ENCODE assay signal across 24 mouse cellular contexts in genomic region chr12:28694776-28695175, GRCm38 (mm10). TPM values are rescaled to one million over a fixed set of nuclear protein-coding genes. Genes with fewer than 3 reads are reported as not detected.
DNase-seq lines count a peak whose midpoint lies in the region; ATAC-seq and TF ChIP-seq lines count a peak whose summit lies in the region.
"Had no signal": no experiment of that assay in that cellular context is flagged by ENCODE, and none has a peak within 500 bp of the region (broad histone marks: within the 10 kb centered on the region; RNA-seq: fewer than 3 reads in every experiment).

No protein-coding gene starts in this region.

- H3K4me2 ChIP-seq in heart, embryonic 13.5 days: no peak overlapping the region
- no peak overlapping the region for H3K4me2 ChIP-seq in heart, embryonic 12.5 days
- no peak overlapping the region for H3K4me2 ChIP-seq in stomach, postnatal 0 days (replicated peaks; ENCODE audit: low read depth)
- H3K4me2 ChIP-seq: embryonic facial prominence, embryonic 13.5 days; heart, embryonic 15.5 days; kidney, embryonic 15.5 days; limb, embryonic 15.5 days; liver, embryonic 13.5 days; midbrain, embryonic 12.5 days; neural tube, embryonic 12.5 days had no signal

- TF ChIP-seq CTCF in cerebellum, adult 2 months (IDR thresholded peaks at IDR 0.05; ENCODE audit: borderline replicate concordance, insufficient read depth, low read depth, low read length): no peak
- no peak for TF ChIP-seq CTCF in stomach, postnatal 0 days (IDR thresholded peaks at IDR 0.05; ENCODE audit: low read depth)

- DNase-seq in brain, adult 2 months (ENCODE audit: low read depth, low spot score): peak; percentile 73
- peak; percentile 53 to 66 for DNase-seq in cerebellum, adult 2 months
- peak; percentile 36 to 45 for DNase-seq in cerebellum, postnatal 36 days
- DNase-seq in stomach, postnatal 0 days (ENCODE audit: low spot score): no peak
- DNase-seq in adrenal gland, adult 18-20 months (ENCODE audit: low spot score in 2 of 2): no peak
- DNase-seq: gastrocnemius, postnatal 10 days; liver, embryonic 13.5 days; right cerebral cortex, adult 18-20 months; thymus, adult 2 months; thymus, postnatal 36 days had no signal

- 67% methylated on average over 7 of the region's 7 CpGs for WGBS in heart, embryonic 13.5 days
- WGBS in heart, embryonic 12.5 days: 73% methylated on average over 7 of the region's 7 CpGs
- 24% methylated on average over 7 of the region's 7 CpGs for WGBS in cerebellum, adult 2 months
- WGBS in stomach, postnatal 0 days: 90% methylated on average over 7 of the region's 7 CpGs

- no peak overlapping the region for H3K4me3 ChIP-seq in heart, embryonic 13.5 days
- H3K4me3 ChIP-seq in heart, embryonic 12.5 days: no peak overlapping the region
- H3K4me3 ChIP-seq in cerebellum, adult 2 months (replicated peaks; ENCODE audit: insufficient read depth, low read depth, low read length): no peak overlapping the region
- no peak overlapping the region for H3K4me3 ChIP-seq in stomach, postnatal 0 days (ENCODE audit: low read depth, low read length)
- H3K4me3 ChIP-seq: embryonic facial prominence, embryonic 13.5 days; forebrain, embryonic 10.5 days; heart, embryonic 15.5 days; kidney, embryonic 15.5 days; limb, embryonic 10.5 days; limb, embryonic 15.5 days; liver, embryonic 13.5 days; midbrain, embryonic 12.5 days; myocyte; neural tube, embryonic 12.5 days had no signal

- no peak for TF ChIP-seq POLR2A in cerebellum, adult 2 months (IDR thresholded peaks at IDR 0.05; ENCODE audit: borderline replicate concordance, insufficient read depth, low read length)

- TF ChIP-seq EP300 in stomach, postnatal 0 days (optimal IDR thresholded peaks at IDR 0.05): no peak

- H3K4me1 ChIP-seq in heart, embryonic 13.5 days: peaks cover 18% of the 10 kb centered on the region
- peaks cover 22% of the 10 kb centered on the region for H3K4me1 ChIP-seq in heart, embryonic 12.5 days (replicated peaks)
- peaks cover 16% of the 10 kb centered on the region for H3K4me1 ChIP-seq in cerebellum, adult 2 months (ENCODE audit: control insufficient read depth, insufficient read depth, low read length)
- H3K4me1 ChIP-seq in stomach, postnatal 0 days (replicated peaks; ENCODE audit: control insufficient read depth, insufficient read depth): no peaks in the 10 kb centered on the region
- H3K4me1 ChIP-seq: embryonic facial prominence, embryonic 13.5 days; neural tube, embryonic 12.5 days had no signal

- H3K27me3 ChIP-seq in heart, embryonic 13.5 days (replicated peaks): 0 out of 2 replicates have a peak, but pooled peaks cover 2% of the 10 kb centered on the region
- H3K27me3 ChIP-seq in heart, embryonic 12.5 days (replicated peaks): 0 out of 2 replicates have a peak, but pooled peaks cover 4% of the 10 kb centered on the region
- no peaks in the 10 kb centered on the region for H3K27me3 ChIP-seq in cerebellum, adult 2 months (ENCODE audit: control insufficient read depth, insufficient read depth, low read length)
- no peaks in the 10 kb centered on the region for H3K27me3 ChIP-seq in stomach, postnatal 0 days (ENCODE audit: control insufficient read depth, insufficient read depth, low read length)
- H3K27me3 ChIP-seq: embryonic facial prominence, embryonic 13.5 days; heart, embryonic 15.5 days; kidney, embryonic 15.5 days; limb, embryonic 15.5 days; liver, embryonic 13.5 days; midbrain, embryonic 12.5 days; neural tube, embryonic 12.5 days had no signal

- H3K9me3 ChIP-seq in heart, embryonic 13.5 days: no peaks in the 10 kb centered on the region
- no peaks in the 10 kb centered on the region for H3K9me3 ChIP-seq in heart, embryonic 12.5 days (replicated peaks)
- H3K9me3 ChIP-seq in stomach, postnatal 0 days (ENCODE audit: control insufficient read depth, low read length): no peaks in the 10 kb centered on the region
- H3K9me3 ChIP-seq: embryonic facial prominence, embryonic 13.5 days; forebrain, embryonic 10.5 days; heart, embryonic 15.5 days; kidney, embryonic 15.5 days; limb, embryonic 10.5 days; limb, embryonic 15.5 days; liver, embryonic 13.5 days; midbrain, embryonic 12.5 days; neural tube, embryonic 12.5 days had no signal

- H3K36me3 ChIP-seq in heart, embryonic 13.5 days: peaks cover 52% of the 10 kb centered on the region
- H3K36me3 ChIP-seq in heart, embryonic 12.5 days: peaks cover 40% of the 10 kb centered on the region
- peaks cover 9% of the 10 kb centered on the region for H3K36me3 ChIP-seq in stomach, postnatal 0 days (ENCODE audit: control insufficient read depth, insufficient read depth, low read length)

- no peak for ATAC-seq in heart, embryonic 13.5 days (ENCODE audit: extremely low read depth, insufficient number of reproducible peaks, low FRiP score, low TSS enrichment)
- no peak for ATAC-seq in heart, embryonic 12.5 days (ENCODE audit: insufficient number of reproducible peaks, low FRiP score)
- ATAC-seq in stomach, postnatal 0 days (ENCODE audit: low FRiP score, low TSS enrichment): no peak
- ATAC-seq: CD4-positive, CD25-positive, alpha-beta regulatory T cell, adult 4 months; forebrain, embryonic 16.5 days; hindbrain, embryonic 16.5 days had no signal

- 0 out of 2 replicates have a peak overlapping the region, but pooled peaks have one; percentile 3 for H3K27ac ChIP-seq in heart, embryonic 13.5 days (replicated peaks)
- no peak overlapping the region for H3K27ac ChIP-seq in heart, embryonic 12.5 days (ENCODE audit: poor library complexity, severe bottlenecking)
- H3K27ac ChIP-seq in cerebellum, adult 2 months (ENCODE audit: insufficient read depth, low read length): peak overlapping the region; percentile 0; the same call in 1 of the 2 replicates
- H3K27ac ChIP-seq in stomach, postnatal 0 days (replicated peaks): no peak overlapping the region
- H3K27ac ChIP-seq: embryonic facial prominence, embryonic 13.5 days; forebrain, embryonic 10.5 days; heart, embryonic 15.5 days; kidney, embryonic 15.5 days; limb, embryonic 10.5 days; limb, embryonic 15.5 days; liver, embryonic 13.5 days; midbrain, embryonic 12.5 days; neural tube, embryonic 12.5 days had no signal

- no peak overlapping the region for H3K9ac ChIP-seq in heart, embryonic 13.5 days
- no peak overlapping the region for H3K9ac ChIP-seq in heart, embryonic 12.5 days
- H3K9ac ChIP-seq in stomach, postnatal 0 days (ENCODE audit: low read length): no peak overlapping the region
- H3K9ac ChIP-seq: heart, embryonic 15.5 days; kidney, embryonic 15.5 days; limb, embryonic 15.5 days; liver, embryonic 13.5 days; midbrain, embryonic 12.5 days; neural tube, embryonic 12.5 days had no signal

RNA-seq across cellular contexts. Expression of gene Adi1, which starts 19.7 kb away (rescaled TPM):
- 44.3 TPM in 2 replicates for polyA plus RNA-seq in heart, embryonic 13.5 days (2015; fragmentation: Nextera tagmentation; extraction: Ambion mirVana)
- polyA plus RNA-seq in heart, embryonic 12.5 days (2016; fragmentation: Nextera tagmentation; extraction: Ambion mirVana): 42.2 and 43.3 TPM in 2 replicates
- 60.5 and 67.3 TPM in 2 replicates for polyA plus RNA-seq in cerebellum, adult 2 months (2012; rRNA removed)
- 50.9 and 55.2 TPM in 2 replicates for polyA plus RNA-seq in stomach, postnatal 0 days (2015; fragmentation: Nextera tagmentation; extraction: Ambion mirVana)
- total RNA-seq in adrenal gland, adult 18-20 months (2021): 10 to 100 TPM; 74.0 to 89.9 TPM

RNA-seq across cellular contexts. Expression of gene Rnaseh1, which starts 45.4 kb away (rescaled TPM):
- 19.0 and 19.6 TPM in 2 replicates for polyA plus RNA-seq in heart, embryonic 13.5 days (2015; fragmentation: Nextera tagmentation; extraction: Ambion mirVana)
- 17.8 and 18.1 TPM in 2 replicates for polyA plus RNA-seq in heart, embryonic 12.5 days (2016; fragmentation: Nextera tagmentation; extraction: Ambion mirVana)
- polyA plus RNA-seq in cerebellum, adult 2 months (2012; rRNA removed): 17.5 and 19.6 TPM in 2 replicates
- polyA plus RNA-seq in stomach, postnatal 0 days (2015; fragmentation: Nextera tagmentation; extraction: Ambion mirVana): 17.2 and 18.1 TPM in 2 replicates
- total RNA-seq in adrenal gland, adult 18-20 months (2021): 10 to 100 TPM; 13.3 to 14.2 TPM

RNA-seq across cellular contexts. Expression of gene Trappc12, which starts 55.5 kb away (rescaled TPM):
- 29.5 and 30.5 TPM in 2 replicates for polyA plus RNA-seq in heart, embryonic 13.5 days (2015; fragmentation: Nextera tagmentation; extraction: Ambion mirVana)
- 33.5 and 35.1 TPM in 2 replicates for polyA plus RNA-seq in heart, embryonic 12.5 days (2016; fragmentation: Nextera tagmentation; extraction: Ambion mirVana)
- 49.4 and 50.8 TPM in 2 replicates for polyA plus RNA-seq in cerebellum, adult 2 months (2012; rRNA removed)
- polyA plus RNA-seq in stomach, postnatal 0 days (2015; fragmentation: Nextera tagmentation; extraction: Ambion mirVana): 16.6 and 16.7 TPM in 2 replicates
- total RNA-seq in adrenal gland, adult 18-20 months (2021): 10 to 100 TPM; 30.0 to 32.5 TPM

RNA-seq across cellular contexts. Expression of gene Eipr1, which starts 56.8 kb away (rescaled TPM):
- 20.5 and 24.8 TPM in 2 replicates for polyA plus RNA-seq in heart, embryonic 13.5 days (2015; fragmentation: Nextera tagmentation; extraction: Ambion mirVana)
- polyA plus RNA-seq in heart, embryonic 12.5 days (2016; fragmentation: Nextera tagmentation; extraction: Ambion mirVana): 20.9 and 25.2 TPM in 2 replicates
- polyA plus RNA-seq in cerebellum, adult 2 months (2012; rRNA removed): 40.6 and 42.2 TPM in 2 replicates
- polyA plus RNA-seq in stomach, postnatal 0 days (2015; fragmentation: Nextera tagmentation; extraction: Ambion mirVana): 22.4 and 23.9 TPM in 2 replicates
- total RNA-seq in adrenal gland, adult 18-20 months (2021): 10 to 100 TPM; 18.1 to 22.0 TPM

RNA-seq across cellular contexts. Expression of gene Rps7, which starts 59.0 kb away (rescaled TPM):
- 394 and 428 TPM in 2 replicates for polyA plus RNA-seq in heart, embryonic 13.5 days (2015; fragmentation: Nextera tagmentation; extraction: Ambion mirVana)
- 513 and 523 TPM in 2 replicates for polyA plus RNA-seq in heart, embryonic 12.5 days (2016; fragmentation: Nextera tagmentation; extraction: Ambion mirVana)
- polyA plus RNA-seq in cerebellum, adult 2 months (2012; rRNA removed): 299 and 310 TPM in 2 replicates
- 726 and 771 TPM in 2 replicates for polyA plus RNA-seq in stomach, postnatal 0 days (2015; fragmentation: Nextera tagmentation; extraction: Ambion mirVana)
- 100 to 1,000 TPM; 384 to 411 TPM for total RNA-seq in adrenal gland, adult 18-20 months (2021)

Comparison
In these comparisons a context has a peak if more than half of its experiments do, and no peak if none do; other contexts are left out.
1. H3K27ac ChIP-seq: peak in heart, embryonic 13.5 days (single experiment) and cerebellum, adult 2 months (single experiment); none in heart, embryonic 12.5 days (single experiment) and stomach, postnatal 0 days (single experiment).
2. DNase-seq: peak in brain, adult 2 months (single experiment), cerebellum, adult 2 months (2 of 2) and cerebellum, postnatal 36 days (2 of 2); none in stomach, postnatal 0 days (single experiment) and adrenal gland, adult 18-20 months (0 of 2).